Mouse (Mus musculus): Measurements from ENCODE around the gene Cstf1.

Cstf1 gene

GRCm38 (mm10) chr2:172370411-172371223, at the start of gene Cstf1, which contains the start of gene Aurka:
Gene Cstf1 (plus strand): TSS chr2:172370681.
Gene Aurka (minus strand): TSS chr2:172370535.
- DNase-seq (ENCODE audit: low spot score in 2 of 2), result peak; percentile 94

DNA sequence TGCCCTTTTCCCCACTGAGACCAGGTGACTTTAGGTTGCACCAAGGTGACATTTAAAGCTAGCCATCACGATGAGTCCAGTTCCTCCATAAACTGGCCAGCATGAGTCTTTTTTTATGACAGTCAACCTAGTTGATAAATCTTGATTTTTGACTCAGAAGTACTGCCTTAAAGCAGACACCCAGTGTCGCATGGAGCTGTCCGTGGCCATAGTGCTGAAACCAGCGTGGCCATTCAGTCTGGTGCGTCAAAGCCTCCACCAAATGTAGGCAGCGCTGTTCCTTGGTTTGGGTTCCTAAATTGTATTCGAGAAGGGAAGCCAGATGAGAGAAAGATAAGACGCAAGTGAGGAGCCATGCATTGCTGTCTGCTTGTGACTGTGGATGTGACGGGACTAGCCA, 49.6 kb upstream of the Cstf1 start:
- no peak for DNase-seq (ENCODE audit: low spot score in 2 of 2)

- no peak for DNase-seq (ENCODE audit: low spot score in 2 of 2)
Measured at GRCm38 (mm10) chr2:172328248-172328647, 42.2 kb upstream of the Cstf1 start.

- peak; percentile 67 to 78 for DNase-seq (ENCODE audit: low spot score in 2 of 2)
Measured at GRCm38 (mm10) chr2:172329179-172329578, 41.3 kb upstream of the Cstf1 start.

GRCm38 (mm10) chr2:172338206-172338942, 32.1 kb upstream of the Cstf1 start:
- no peak for DNase-seq (ENCODE audit: low spot score in 2 of 2)

GRCm38 (mm10) chr2:172340936-172341335, 29.5 kb upstream of the Cstf1 start:
- DNase-seq (ENCODE audit: low spot score in 2 of 2), result no peak

- no peak for DNase-seq (ENCODE audit: low spot score in 2 of 2)
Measured at GRCm38 (mm10) chr2:172341606-172342005, 28.9 kb upstream of the Cstf1 start.

DNA sequence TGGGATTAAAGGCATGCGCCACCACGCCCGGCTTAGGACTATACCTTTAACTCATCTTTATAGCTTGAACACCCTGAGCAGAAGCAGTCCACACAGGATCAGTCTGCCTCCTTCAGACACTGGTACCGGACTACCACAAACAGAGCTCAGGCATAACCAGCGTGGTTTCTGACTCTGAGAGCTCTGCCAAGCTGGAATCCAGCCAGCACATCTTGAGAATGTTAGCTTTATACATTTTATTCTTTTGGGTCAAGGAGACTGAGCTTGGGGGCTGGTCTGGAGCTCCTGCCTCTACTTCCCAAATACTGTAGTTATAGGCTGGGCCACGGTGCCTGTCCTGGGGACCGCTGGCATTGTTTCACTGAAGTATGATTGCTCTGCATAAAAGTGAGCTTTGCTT, 26.7 kb upstream of the Cstf1 start:
- no peak for DNase-seq (ENCODE audit: low spot score in 2 of 2)

- no peak for DNase-seq (ENCODE audit: low spot score in 2 of 2)
Measured at GRCm38 (mm10) chr2:172344669-172345068, 25.8 kb upstream of the Cstf1 start.

DNA sequence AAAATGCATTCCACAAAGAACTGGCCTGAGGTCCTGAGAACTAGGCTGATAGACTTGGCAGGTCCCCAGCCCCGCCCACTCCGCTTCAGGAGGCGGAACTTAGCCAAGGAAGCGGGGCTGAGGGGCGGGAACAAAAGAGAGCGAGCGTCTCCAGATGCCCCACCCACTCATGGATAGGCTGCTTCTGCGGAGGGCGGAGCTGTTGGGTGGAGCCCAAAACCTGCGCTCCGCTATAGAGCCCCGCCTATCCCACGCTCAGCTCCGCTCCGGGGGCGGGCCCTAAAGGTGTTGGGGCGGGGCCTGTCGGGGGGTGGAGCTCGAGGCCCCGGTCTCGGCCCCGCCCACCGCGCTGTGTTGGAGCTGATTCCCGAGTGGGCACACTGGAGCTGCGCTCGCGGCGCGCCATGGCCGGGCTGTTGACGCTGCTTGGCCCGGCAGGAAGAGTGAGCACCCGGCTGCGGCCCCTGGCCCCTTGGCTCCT, 25.2 kb upstream of the Cstf1 start, which contains the start of gene Fam210b:
Gene Fam210b, plus strand, starts transcription at position 308 of the 481 bp plus-strand sequence.
- peak; percentile 88 to 93 for DNase-seq (ENCODE audit: low spot score in 2 of 2)

GRCm38 (mm10) chr2:172346034-172346929, 24.2 kb upstream of the Cstf1 start:
- no peak for DNase-seq (ENCODE audit: low spot score in 2 of 2)

DNA sequence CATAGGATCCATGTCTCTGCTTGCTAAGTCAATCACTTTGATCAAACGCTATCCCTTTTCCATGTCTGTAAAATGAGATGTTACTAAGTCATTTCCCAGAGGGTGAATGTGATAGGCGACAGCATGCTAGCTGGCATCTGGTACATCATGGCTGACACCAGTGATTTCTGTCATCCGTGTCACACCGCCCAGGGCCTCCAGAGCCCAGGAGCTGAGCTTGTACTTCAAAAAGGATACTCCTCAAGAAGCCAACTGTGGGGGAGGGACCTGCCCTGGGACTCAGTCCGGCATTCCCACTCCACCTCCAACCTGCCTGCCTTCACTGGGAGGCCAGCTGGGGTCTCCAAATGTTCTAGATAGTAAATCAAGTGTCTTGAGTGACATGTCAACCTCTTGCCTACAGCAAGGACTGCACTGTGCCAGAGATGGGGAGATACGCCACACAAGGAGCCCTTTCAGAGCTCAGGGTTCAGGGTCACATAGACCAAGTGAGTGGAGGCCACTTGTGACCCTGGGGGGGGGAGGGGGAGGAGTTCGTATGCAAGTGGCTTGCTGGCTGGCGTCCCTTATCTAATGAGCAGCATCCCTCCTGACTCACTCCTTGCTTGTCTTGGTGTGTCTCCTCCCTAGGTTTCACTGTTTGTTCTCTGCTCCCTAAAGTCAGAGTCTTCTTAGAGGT, 23.4 kb upstream of the Cstf1 start:
- no peak for DNase-seq (ENCODE audit: low spot score in 2 of 2)

DNA sequence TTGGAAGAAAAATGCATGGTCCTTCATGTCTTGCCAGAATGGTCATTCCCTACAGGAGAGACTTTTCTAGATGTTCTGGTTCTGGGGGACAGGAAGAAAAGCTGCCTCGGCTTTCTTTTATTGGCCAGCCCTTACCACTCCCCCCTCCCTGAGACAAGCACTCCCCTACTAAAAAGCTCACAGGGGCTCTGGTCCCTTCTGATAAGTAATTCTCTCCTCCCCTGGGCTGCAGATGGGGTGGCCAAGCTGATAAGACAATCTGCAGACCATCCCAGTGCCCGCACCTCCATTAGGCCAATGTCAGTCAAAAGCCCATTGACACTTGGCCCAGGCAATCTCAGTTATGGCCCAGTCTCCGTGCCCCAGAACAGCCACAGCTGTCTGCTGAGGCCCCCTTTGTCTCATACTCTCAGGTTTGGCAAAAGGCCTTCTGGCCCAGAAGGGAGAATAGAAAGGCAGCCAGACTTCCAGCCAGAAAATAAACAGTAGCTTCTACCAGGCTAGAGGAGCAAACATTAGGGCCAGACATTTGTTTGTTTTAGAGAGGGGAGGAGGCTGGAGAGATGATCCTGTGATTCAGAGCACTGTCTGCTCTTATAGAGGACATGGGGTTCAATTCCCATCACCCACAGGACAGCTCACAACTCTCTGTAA, 22.1 kb upstream of the Cstf1 start:
- DNase-seq (ENCODE audit: low spot score in 2 of 2), result no peak

DNA sequence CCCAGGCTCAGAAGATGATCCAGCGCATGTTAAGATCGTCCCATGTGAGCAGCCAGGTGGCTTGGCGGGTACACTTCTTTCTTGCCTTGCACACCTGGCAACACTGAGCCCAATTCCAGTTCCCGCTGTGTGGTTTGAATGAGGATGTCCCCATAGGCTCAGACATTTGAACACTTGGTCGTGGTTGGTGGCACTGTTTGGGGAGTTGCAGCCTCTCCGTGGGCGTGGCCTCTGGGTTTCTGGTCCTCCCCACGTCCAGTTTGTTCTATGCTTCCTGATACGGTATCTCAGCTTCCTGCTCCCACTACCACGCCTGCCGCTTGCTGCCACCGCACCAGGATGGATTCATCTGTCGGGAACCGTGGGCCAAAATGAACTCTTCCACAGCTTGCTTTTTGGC, 20.7 kb upstream of the Cstf1 start:
- no peak for DNase-seq (ENCODE audit: low spot score in 2 of 2)

DNA sequence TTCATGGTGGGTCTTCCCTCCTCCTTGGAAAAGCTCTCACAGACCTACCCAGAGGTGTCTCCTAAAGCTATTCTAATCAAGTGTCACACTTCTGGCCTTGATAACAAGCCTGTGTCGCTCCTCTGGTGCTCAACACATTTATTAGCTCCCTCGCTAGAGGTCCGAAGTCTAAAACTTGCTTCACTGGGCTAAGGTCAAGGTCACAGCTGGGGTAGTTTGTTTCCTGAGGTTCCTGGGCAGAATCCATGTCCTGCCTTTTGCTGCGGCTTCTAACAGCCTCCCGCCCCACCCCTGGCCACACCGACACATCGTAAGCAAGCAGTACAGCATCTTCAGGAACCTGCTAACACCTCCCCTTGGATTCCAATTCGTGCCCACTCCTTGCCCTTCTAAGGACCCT, 19.7 kb upstream of the Cstf1 start:
- DNase-seq (ENCODE audit: low spot score in 2 of 2), result no peak

DNA sequence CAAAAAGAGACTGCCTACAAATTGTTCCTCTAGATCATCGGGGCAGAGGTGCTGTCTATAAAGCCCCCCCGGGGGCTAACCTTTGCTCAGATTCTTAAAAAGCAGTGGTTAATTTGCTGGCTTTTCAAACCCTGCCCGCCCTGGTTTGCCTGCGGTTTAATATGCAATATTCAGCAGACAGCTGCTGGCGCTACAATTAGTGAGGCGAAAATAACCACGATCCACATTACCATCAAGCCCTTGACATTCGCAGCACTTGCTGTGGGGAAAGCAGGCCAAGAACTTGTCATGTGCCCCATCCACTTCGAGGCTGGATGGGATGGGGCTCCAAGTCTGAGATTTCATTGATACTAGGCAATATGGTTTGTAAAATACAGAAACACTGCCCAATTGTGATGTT, 17.3 kb upstream of the Cstf1 start:
- no peak for DNase-seq (ENCODE audit: low spot score in 2 of 2)

GRCm38 (mm10) chr2:172354761-172355160, 15.7 kb upstream of the Cstf1 start:
- DNase-seq (ENCODE audit: low spot score in 2 of 2), result no peak

- no peak for DNase-seq (ENCODE audit: low spot score in 2 of 2)
Measured at GRCm38 (mm10) chr2:172355833-172356232, 14.6 kb upstream of the Cstf1 start.

- no peak for DNase-seq (ENCODE audit: low spot score in 2 of 2)
Measured at GRCm38 (mm10) chr2:172363176-172363575, 7.3 kb upstream of the Cstf1 start.

GRCm38 (mm10) chr2:172371258-172371657, 777 bp downstream of the Cstf1 start:
- no peak for DNase-seq (ENCODE audit: low spot score in 2 of 2)

GRCm38 (mm10) chr2:172376551-172376950, 6.1 kb downstream of the Cstf1 start:
- DNase-seq (ENCODE audit: low spot score in 2 of 2), result no peak
